Mouse (Mus musculus) forebrain, postnatal 0 days (tissue): ENCODE measurements around the gene Ctu2. TPM values are rescaled to one million over a fixed set of nuclear protein-coding genes. Genes with fewer than 3 reads are reported as not detected.

ENCODE experiments used
- ATAC-seq: fragments of 200-750 bp; cut with Nextera tagmentation; 2 replicates; pipeline ENCODE4 v1.8.0; 2017; ENCODE audit warnings: mild to moderate bottlenecking, moderate library complexity
- DNase-seq: peaks from one replicate; pipeline ENCODE4 v3.0.0-alpha.2; 2015
- H3K27ac ChIP-seq: fragments of 300-500 bp; sonication (generic); 2 replicates; pipeline ENCODE4 v1.5.1; 2014; ENCODE audit warnings: low read depth, mild to moderate bottlenecking, antibody characterized with exemption, low read length, moderate library complexity, mixed read lengths
- H3K27me3 ChIP-seq: fragments of 300-500 bp; sonication (generic); 2 replicates; pipeline ENCODE4 v1.6.1; 2014; ENCODE audit warnings: mild to moderate bottlenecking, low read length, mixed read lengths; ENCODE audit not compliant: insufficient read depth
- H3K36me3 ChIP-seq: fragments of 300-500 bp; sonication (generic); 2 replicates; pipeline ENCODE4 v1.6.1; 2014; ENCODE audit warnings: mild to moderate bottlenecking, moderate library complexity; ENCODE audit not compliant: insufficient read depth
- H3K4me1 ChIP-seq: fragments of 300-500 bp; sonication (generic); 2 replicates; pipeline ENCODE4 v1.6.1; 2014; ENCODE audit warnings: antibody characterized with exemption; ENCODE audit not compliant: insufficient read depth
- H3K4me2 ChIP-seq: fragments of 300-500 bp; sonication (generic); 2 replicates; pipeline ENCODE4 v1.6.1; 2014; ENCODE audit warnings: low read depth, mild to moderate bottlenecking, moderate library complexity
- H3K4me3 ChIP-seq: fragments of 300-500 bp; sonication (generic); 2 replicates; pipeline ENCODE4 v1.5.1; 2014; ENCODE audit warnings: low read depth, low read length, mixed read lengths
- H3K9ac ChIP-seq: fragments of 300-500 bp; sonication (generic); 2 replicates; pipeline ENCODE4 v1.6.1; 2014; ENCODE audit warnings: mild to moderate bottlenecking
- H3K9me3 ChIP-seq: fragments of 300-500 bp; sonication (generic); 2 replicates; pipeline ENCODE4 v1.6.1; 2016; ENCODE audit warnings: low read length
- CTCF ChIP-seq: sonication (generic); IDR thresholded peaks from 2 replicates; pipeline ENCODE4 v1.5.1; 2016; ENCODE audit warnings: antibody characterized with exemption, control low read depth, low read depth
- WGBS: fragments of 180-500 bp; shearing (Covaris S2); extraction: QIAGEN DNeasy Blood & Tissue Kit; methylation state at CpG from one replicate; pipeline ENCODE4 v1.1.7; 2014; 5-methylcytosine and 5-hydroxymethylcytosine counted together
- polyA plus RNA-seq: library from polyadenylated mRNA; unstranded; fragments of >200 nt; fragmentation: Nextera tagmentation; extraction: Ambion mirVana; gene quantifications from 2 replicates; pipeline ENCODE4 v1.2.1, GENCODE M21; 2015
- total RNA-seq: library from RNA; depleted of rRNA; stranded (reverse); fragments of >200 nt; gene quantifications from 2 replicates; pipeline ENCODE4 v1.2.3, GENCODE M21; 2014

Gene Ctu2
- total and polyA plus RNA-seq, 2 experiments from 2014 or later: 58.0 to 99.5 TPM

GRCm38 (mm10) chr8:122459990-122460389, 16.0 kb upstream of the Ctu2 start:
- Histone ChIP-seq H3K27me3 (peaks cover 28% of the 10 kb centered on the region), H3K27ac (no peak overlapping the region), H3K4me3 (peak overlapping the region; percentile 32; the same call in 1 of the 2 replicates), H3K4me1 (no peaks in the 10 kb centered on the region), H3K9me3 (no peaks in the 10 kb centered on the region), H3K36me3 (no peaks in the 10 kb centered on the region), H3K9ac (no peak overlapping the region), H3K4me2 (peak overlapping the region; percentile 59)
- no peak for TF ChIP-seq CTCF
- DNase-seq (no peak), ATAC-seq (no peak)
- 27% methylated on average over 7 of the region's 7 CpGs for WGBS

GRCm38 (mm10) chr8:122460524-122461472, 15.1 kb upstream of the Ctu2 start, which contains the start of gene Snai3:
Snai3 (minus strand) TSS chr8:122460733.
- Histone ChIP-seq H3K4me1 (no peaks in the 10 kb centered on the region), H3K27me3 (peaks cover 28% of the 10 kb centered on the region), H3K4me3 (peak within 1 kb of the TSS; percentile 32), H3K36me3 (no peaks in the 10 kb centered on the region), H3K9me3 (no peaks in the 10 kb centered on the region), H3K27ac (no peak within 1 kb of the TSS), H3K4me2 (peak within 1 kb of the TSS; percentile 59), H3K9ac (no peak within 1 kb of the TSS)
- no peak for TF ChIP-seq CTCF
- peak; percentile 54 for ATAC-seq
- no peak for DNase-seq
- WGBS: 2% methylated on average over 56 of the region's 56 CpGs

- TF ChIP-seq CTCF: no peak
- no peak overlapping the region for H3K9ac ChIP-seq
These were observed 14.3 kb upstream of the Ctu2 start for GRCm38 (mm10) chr8:122461473-122462148.

GRCm38 (mm10) chr8:122462510-122462909, 13.4 kb upstream of the Ctu2 start:
- no peak for DNase-seq
- TF ChIP-seq CTCF: no peak
- no peak for ATAC-seq
- no peak overlapping the region for H3K27ac ChIP-seq
- peaks cover 15% of the 10 kb centered on the region for H3K36me3 ChIP-seq
- no peak overlapping the region for H3K4me2 ChIP-seq
- H3K4me1 ChIP-seq: no peaks in the 10 kb centered on the region
- no peak overlapping the region for H3K9ac ChIP-seq
- no peaks in the 10 kb centered on the region for H3K9me3 ChIP-seq
- 69% methylated on average over 8 of the region's 8 CpGs for WGBS
- peaks cover 28% of the 10 kb centered on the region for H3K27me3 ChIP-seq
- no peak overlapping the region for H3K4me3 ChIP-seq

More at GRCm38 (mm10) chr8:122461473-122462148, 14.3 kb upstream of the Ctu2 start:
- H3K27ac ChIP-seq: no peak overlapping the region
- H3K36me3 ChIP-seq: peaks cover 6% of the 10 kb centered on the region
- ATAC-seq (no peak), DNase-seq (no peak)
- no peak overlapping the region for H3K4me2 ChIP-seq
- H3K4me1 ChIP-seq: no peaks in the 10 kb centered on the region
- H3K4me3 ChIP-seq: no peak overlapping the region
- no peaks in the 10 kb centered on the region for H3K9me3 ChIP-seq
- peaks cover 28% of the 10 kb centered on the region for H3K27me3 ChIP-seq
- 60% methylated on average over 11 of the region's 11 CpGs for WGBS

GRCm38 (mm10) chr8:122463651-122464640, 12.0 kb upstream of the Ctu2 start:
- Histone ChIP-seq H3K4me2 (no peak overlapping the region), H3K36me3 (peaks cover 23% of the 10 kb centered on the region), H3K9ac (no peak overlapping the region), H3K4me3 (no peak overlapping the region), H3K4me1 (no peaks in the 10 kb centered on the region), H3K9me3 (no peaks in the 10 kb centered on the region), H3K27me3 (peaks cover 28% of the 10 kb centered on the region), H3K27ac (no peak overlapping the region)
- 70% methylated on average over 12 of the region's 12 CpGs for WGBS
- DNase-seq (no peak), ATAC-seq (no peak)
- no peak for TF ChIP-seq CTCF

- no peak for DNase-seq
- Histone ChIP-seq H3K36me3 (peaks cover 23% of the 10 kb centered on the region), H3K4me2 (no peak overlapping the region), H3K4me3 (no peak overlapping the region), H3K9ac (no peak overlapping the region), H3K9me3 (no peaks in the 10 kb centered on the region), H3K4me1 (no peaks in the 10 kb centered on the region), H3K27me3 (peaks cover 22% of the 10 kb centered on the region), H3K27ac (no peak overlapping the region)
- TF ChIP-seq CTCF: no peak
- WGBS: 73% methylated on average over 7 of the region's 7 CpGs
- ATAC-seq: no peak
These were observed 11.0 kb upstream of the Ctu2 start for GRCm38 (mm10) chr8:122464985-122465384.
